Mouse (Mus musculus): ENCODE measurements around the gene B4galt2.

The B4galt2 gene

GRCm38 (mm10) chr4:117836204-117836767, 47.0 kb downstream of the B4galt2 start:
- in situ Hi-C loops (cut with MboI, MseI): no loop called here

- in situ Hi-C loops (cut with MboI, MseI): no loop called here
Observed at GRCm38 (mm10) chr4:117835531-117836111, 47.7 kb downstream of the B4galt2 start.

GRCm38 (mm10) chr4:117834845-117835530, 48.3 kb downstream of the B4galt2 start:
- in situ Hi-C loops (cut with MboI, MseI): no loop called here

- in situ Hi-C loops (cut with MboI, MseI): no loop called here
Observed at GRCm38 (mm10) chr4:117834457-117834844, 48.8 kb downstream of the B4galt2 start, which contains the start of gene Slc6a9. Gene Slc6a9, plus strand, starts transcription at chr4:117834506.

GRCm38 (mm10) chr4:117831920-117832691, 51.2 kb downstream of the B4galt2 start:
- in situ Hi-C loops (cut with MboI, MseI): no loop called here

GRCm38 (mm10) chr4:117831499-117831898, 51.8 kb downstream of the B4galt2 start:
- in situ Hi-C loops (cut with MboI, MseI): no loop called here

- in situ Hi-C loops (cut with MboI, MseI): no loop called here
Observed at GRCm38 (mm10) chr4:117830801-117831200, 52.5 kb downstream of the B4galt2 start.

GRCm38 (mm10) chr4:117830124-117830551, 53.1 kb downstream of the B4galt2 start:
- in situ Hi-C loops (cut with MboI, MseI): no loop called here

- in situ Hi-C loops (cut with MboI, MseI): no loop called here
Observed at GRCm38 (mm10) chr4:117829260-117830123, 53.8 kb downstream of the B4galt2 start.

GRCm38 (mm10) chr4:117828572-117829145, 54.6 kb downstream of the B4galt2 start:
- in situ Hi-C loops (cut with MboI, MseI): no loop called here
